Mouse (Mus musculus) C2C12 (cell line): ENCODE measurements around the gene Rasd2. TPM values are rescaled to one million over a fixed set of nuclear protein-coding genes. Genes with fewer than 3 reads are reported as not detected.

Experiments used
- H3K27me3 ChIP-seq: one replicate; pipeline ENCODE4 v1.6.1; 2011; ENCODE audit not compliant: control insufficient read depth, insufficient read depth, insufficient read length
- H3K36me3 ChIP-seq: one replicate; pipeline ENCODE4 v1.6.1; 2011; ENCODE audit not compliant: control insufficient read depth, insufficient read depth
- H3K4me3 ChIP-seq: one replicate; pipeline ENCODE4 v1.5.1; 2011; ENCODE audit warnings: mild to moderate bottlenecking, control low read depth; ENCODE audit not compliant: poor library complexity, insufficient read depth, severe bottlenecking
- H3K79me2 ChIP-seq: one replicate; pipeline ENCODE4 v1.6.1; 2011; ENCODE audit not compliant: control insufficient read depth, insufficient read depth
- H3K79me3 ChIP-seq: one replicate; pipeline ENCODE4 v1.6.1; 2011; ENCODE audit warnings: low read depth, control low read depth
- H3ac ChIP-seq: one replicate; pipeline ENCODE3; 2011; ENCODE audit warnings: low read depth; ENCODE audit not compliant: control insufficient read depth, insufficient read length
- CEBPB ChIP-seq: IDR thresholded peaks from one replicate; pipeline ENCODE4 v1.6.1; 2011; ENCODE audit warnings: low read depth, mild to moderate bottlenecking, control low read depth, moderate library complexity
- CTCF ChIP-seq: IDR thresholded peaks from one replicate; pipeline ENCODE4 v1.5.1; 2011; ENCODE audit not compliant: control insufficient read depth, insufficient read depth, insufficient read length
- FOSL1 ChIP-seq: IDR thresholded peaks from one replicate; pipeline ENCODE4 v1.8.0; 2011; ENCODE audit warnings: mild to moderate bottlenecking, low read length; ENCODE audit not compliant: poor library complexity, insufficient read depth, severe bottlenecking
- MAX ChIP-seq: IDR thresholded peaks from one replicate; pipeline ENCODE4 v1.6.1; 2011; ENCODE audit warnings: mild to moderate bottlenecking, control low read depth
- MYOD1 ChIP-seq: IDR thresholded peaks from one replicate; pipeline ENCODE4 v1.6.1; 2011; ENCODE audit warnings: low read depth; ENCODE audit not compliant: control insufficient read depth, insufficient read length
- MYOG ChIP-seq: IDR thresholded peaks from one replicate; pipeline ENCODE4 v1.6.1; 2011; ENCODE audit not compliant: control insufficient read depth, insufficient read length; ENCODE audit errors: extremely low read depth
- USF1 ChIP-seq: IDR thresholded peaks from one replicate; pipeline ENCODE4 v1.6.1; 2011; ENCODE audit warnings: low read depth, mild to moderate bottlenecking, control low read depth, moderate library complexity
- polyA plus RNA-seq: library from polyadenylated mRNA; unstranded; fragments of >200 nt; fragmentation: generic; extraction: Trizol; gene quantifications from one replicate; pipeline ENCODE4 v1.2.1, GENCODE M21; 2012; ENCODE audit warnings: missing spikeins

The Rasd2 gene
- polyA plus RNA-seq, 1 experiment = not detected

DNA sequence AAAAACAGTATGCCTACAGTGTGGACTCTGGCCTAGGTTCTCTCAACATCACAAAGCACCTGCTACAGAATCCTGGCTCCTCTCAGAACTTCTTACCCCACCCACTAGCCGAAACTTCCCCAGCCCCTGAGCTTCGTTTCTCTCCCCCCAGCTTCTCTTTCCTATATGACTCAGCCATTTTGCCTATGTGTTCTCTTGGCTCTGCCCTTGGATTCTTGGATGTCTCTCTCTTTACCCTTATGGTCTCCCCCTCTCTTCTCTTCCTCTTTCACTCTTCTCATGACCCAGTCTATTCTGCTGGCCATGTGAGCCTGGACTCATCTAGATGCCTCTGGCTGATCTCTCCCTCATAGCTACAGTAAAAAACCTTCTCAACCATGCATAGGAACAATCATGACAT lies 13.0 kb downstream of the Rasd2 start:
- Histone ChIP-seq H3ac (no peak overlapping the region), H3K36me3 (no peaks in the 10 kb centered on the region), H3K4me3 (no peak overlapping the region), H3K79me3 (no peaks in the 10 kb centered on the region), H3K27me3 (peaks cover 6% of the 10 kb centered on the region), H3K79me2 (no peaks in the 10 kb centered on the region)
- TF ChIP-seq CEBPB = no peak
- no peak for TF ChIP-seq MAX
- no peak for TF ChIP-seq FOSL1
- no peak for TF ChIP-seq CTCF
- TF ChIP-seq USF1 = no peak
- no peak for TF ChIP-seq MYOD1
- no peak for TF ChIP-seq MYOG

GRCm38 (mm10) chr8:75233915-75234554 lies 20.3 kb downstream of the Rasd2 start:
- no peaks in the 10 kb centered on the region for H3K36me3 ChIP-seq
- H3K79me3 ChIP-seq = no peaks in the 10 kb centered on the region
- H3K4me3 ChIP-seq = no peak overlapping the region
- no peaks in the 10 kb centered on the region for H3K79me2 ChIP-seq
- H3ac ChIP-seq = no peak overlapping the region
- TF ChIP-seq MYOD1 = no peak
- peak; percentile 54 for TF ChIP-seq FOSL1
- no peak for TF ChIP-seq CTCF
- no peak for TF ChIP-seq MYOG
- TF ChIP-seq MAX = no peak
- H3K27me3 ChIP-seq = no peaks in the 10 kb centered on the region

DNA sequence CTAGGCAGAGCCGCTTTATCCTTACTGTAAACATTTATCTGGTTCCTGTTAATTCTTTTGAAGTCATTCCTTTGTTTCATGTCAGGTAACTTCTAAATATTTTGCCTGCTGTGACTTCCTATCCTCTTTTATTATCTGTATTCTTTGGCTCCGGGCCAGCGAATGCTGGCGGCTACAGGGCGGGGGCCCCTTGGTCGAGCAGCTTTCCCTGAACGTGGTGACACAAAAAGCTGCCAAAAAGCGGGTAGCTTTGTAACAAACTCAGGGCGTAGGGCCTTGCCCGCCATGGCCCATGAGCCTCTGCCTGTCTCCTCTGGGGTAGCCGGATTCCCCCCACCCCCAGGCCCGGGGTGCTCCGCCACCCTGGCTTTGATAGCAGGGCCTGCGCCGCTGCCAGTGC lies 33.6 kb downstream of the Rasd2 start:
- no peak for TF ChIP-seq FOSL1
- no peaks in the 10 kb centered on the region for H3K27me3 ChIP-seq
- H3K79me2 ChIP-seq = no peaks in the 10 kb centered on the region
- no peaks in the 10 kb centered on the region for H3K36me3 ChIP-seq
- no peak overlapping the region for H3K4me3 ChIP-seq
- no peak overlapping the region for H3ac ChIP-seq
- H3K79me3 ChIP-seq = no peaks in the 10 kb centered on the region

- Histone ChIP-seq H3K36me3 (no peaks in the 10 kb centered on the region), H3K4me3 (no peak overlapping the region), H3K79me3 (no peaks in the 10 kb centered on the region), H3K79me2 (no peaks in the 10 kb centered on the region), H3ac (no peak overlapping the region), H3K27me3 (no peaks in the 10 kb centered on the region)
- TF ChIP-seq CTCF (no peak), CEBPB (no peak), USF1 (no peak), MAX (no peak), MYOG (no peak), MYOD1 (no peak), FOSL1 (no peak)
Measured at GRCm38 (mm10) chr8:75249186-75249585, 35.4 kb downstream of the Rasd2 start.

DNA sequence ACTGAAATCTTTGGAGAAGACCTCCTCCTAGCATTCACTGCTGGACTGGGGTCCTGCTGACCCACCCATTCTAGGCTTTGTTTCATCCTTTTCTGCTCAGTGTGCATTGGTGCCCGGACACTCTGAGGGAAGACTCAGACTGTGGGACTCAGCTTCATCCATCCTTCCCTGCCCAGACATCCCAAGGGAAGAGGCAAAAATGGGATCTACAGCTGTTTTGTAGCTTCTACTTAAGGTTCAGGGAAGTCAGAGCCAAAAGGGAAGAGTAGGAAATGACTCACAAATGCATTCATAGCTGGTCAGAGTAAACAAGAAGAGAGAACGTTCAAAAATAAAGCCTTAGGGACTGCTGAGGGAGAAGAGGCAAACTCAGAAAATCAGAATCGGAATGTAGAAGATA lies 40.3 kb downstream of the Rasd2 start:
- no peak for TF ChIP-seq CTCF
- TF ChIP-seq MYOD1 = no peak
- no peak for TF ChIP-seq USF1
- TF ChIP-seq MAX = no peak
- TF ChIP-seq MYOG = no peak
- TF ChIP-seq CEBPB = no peak
- no peak for TF ChIP-seq FOSL1
- Histone ChIP-seq H3K79me3 (no peaks in the 10 kb centered on the region), H3K79me2 (no peaks in the 10 kb centered on the region), H3K27me3 (no peaks in the 10 kb centered on the region), H3K4me3 (no peak overlapping the region), H3ac (no peak overlapping the region), H3K36me3 (no peaks in the 10 kb centered on the region)

DNA sequence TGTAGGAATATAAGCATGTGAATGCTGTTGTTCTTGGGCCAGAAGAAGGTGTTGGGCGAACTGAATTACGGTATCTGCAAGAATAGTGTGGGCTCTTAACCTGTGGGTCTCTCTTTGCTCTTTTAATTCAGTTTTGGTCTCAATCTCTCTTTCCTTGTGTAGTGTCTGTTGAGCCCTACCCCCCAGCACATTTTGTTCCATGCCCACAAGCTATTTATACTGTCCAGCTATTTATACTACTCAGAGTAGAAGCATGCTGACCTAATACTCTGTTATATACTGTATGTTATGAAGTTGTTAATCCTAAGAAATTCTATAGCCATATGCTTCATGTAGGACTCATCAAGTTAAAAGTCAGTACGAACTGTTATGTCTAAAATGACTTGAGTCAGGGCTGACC lies 41.9 kb downstream of the Rasd2 start:
- Histone ChIP-seq H3K36me3 (no peaks in the 10 kb centered on the region), H3K27me3 (no peaks in the 10 kb centered on the region), H3K79me3 (no peaks in the 10 kb centered on the region), H3ac (no peak overlapping the region), H3K79me2 (no peaks in the 10 kb centered on the region), H3K4me3 (no peak overlapping the region)
- TF ChIP-seq MAX = no peak
- TF ChIP-seq CEBPB = no peak
- no peak for TF ChIP-seq USF1
- no peak for TF ChIP-seq MYOD1
- no peak for TF ChIP-seq MYOG
- no peak for TF ChIP-seq CTCF
- TF ChIP-seq FOSL1 = no peak
